Mouse (Mus musculus) kidney, adult 18-20 months (tissue): Measurements from ENCODE around the gene Capn1.

ENCODE experiments used
- DNase-seq: peaks from one replicate; pipeline ENCODE4 v3.0.0; 2021

The Capn1 gene

DNA sequence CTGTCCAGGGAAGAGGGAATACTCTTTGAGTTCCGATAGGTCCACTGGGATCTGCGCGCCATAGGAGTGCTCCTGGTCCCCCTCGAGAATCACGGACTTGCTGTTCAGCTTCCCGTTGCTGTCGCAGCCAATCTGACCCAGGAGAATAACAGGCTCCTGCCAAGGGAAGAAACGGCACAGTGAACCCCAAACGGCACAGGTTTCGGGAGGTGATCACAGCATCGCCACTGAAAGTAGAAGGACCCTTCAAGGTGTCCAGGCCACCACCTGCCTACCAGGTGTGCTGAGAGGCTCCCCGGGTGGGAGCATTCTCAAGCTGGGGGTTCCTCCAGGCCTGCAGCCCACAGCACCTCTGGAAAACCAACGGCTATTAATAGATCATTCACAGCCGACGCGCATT lies 64.1 kb downstream of the Capn1 start:
- no peak for DNase-seq

DNA sequence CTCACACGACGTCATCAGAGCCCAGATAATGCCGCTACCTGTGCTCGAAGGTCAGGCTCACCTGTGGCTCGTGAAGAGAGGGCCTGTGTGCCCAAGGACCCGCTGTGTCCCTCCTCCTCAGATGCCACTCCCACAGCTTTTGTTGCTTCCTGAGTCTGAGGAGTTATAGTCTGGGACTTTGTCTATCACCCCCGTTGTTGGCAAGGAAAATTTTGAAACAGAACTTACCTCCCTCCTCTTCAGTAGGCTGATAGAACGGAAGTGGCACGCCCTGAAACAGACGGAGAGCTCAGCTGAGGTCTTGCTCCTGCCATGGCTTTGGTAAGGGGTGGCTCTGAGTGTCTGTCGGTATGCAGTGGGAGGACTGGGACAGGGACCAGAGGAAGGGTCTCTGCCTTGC lies 65.5 kb downstream of the Capn1 start:
- DNase-seq = no peak

DNA sequence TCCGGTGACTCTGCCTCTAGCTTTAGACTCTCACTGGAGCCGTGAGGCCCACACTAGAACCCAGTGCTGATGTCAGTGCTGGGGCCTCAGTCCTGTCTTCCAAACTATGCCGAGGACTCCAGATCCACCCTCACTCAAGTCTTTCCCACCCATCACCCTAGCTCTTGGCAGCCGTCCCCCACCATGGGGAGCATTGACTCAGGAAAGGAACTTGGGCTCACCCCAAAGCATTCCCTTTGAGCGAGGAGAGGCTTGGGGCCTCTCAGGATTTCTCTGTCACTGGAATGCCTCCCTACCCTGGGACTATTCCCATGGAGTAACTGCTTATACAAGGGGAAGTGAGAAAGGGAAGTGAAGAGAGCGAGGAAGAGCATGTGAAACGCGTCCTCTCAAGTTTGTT lies 69.8 kb downstream of the Capn1 start:
- DNase-seq = no peak

DNA sequence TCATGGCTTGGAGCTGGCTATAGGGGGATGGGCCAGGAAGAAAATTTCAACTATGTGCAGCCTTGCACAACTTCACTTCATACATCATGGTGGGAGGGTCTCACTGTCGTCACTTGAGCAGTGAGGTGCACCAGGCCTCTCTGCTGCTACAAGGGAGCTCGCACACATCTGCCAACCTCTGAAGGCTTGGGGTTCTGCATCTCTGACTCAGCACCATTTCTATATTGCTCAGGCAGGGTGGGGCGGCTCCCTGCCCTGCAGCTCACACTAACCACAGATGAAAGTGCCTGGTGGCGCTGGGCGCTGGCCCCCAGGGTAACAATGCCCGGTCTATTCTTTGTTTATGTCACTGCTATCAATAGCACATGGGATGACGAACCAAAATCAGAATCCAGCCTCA lies 70.7 kb downstream of the Capn1 start:
- DNase-seq = no peak

DNA sequence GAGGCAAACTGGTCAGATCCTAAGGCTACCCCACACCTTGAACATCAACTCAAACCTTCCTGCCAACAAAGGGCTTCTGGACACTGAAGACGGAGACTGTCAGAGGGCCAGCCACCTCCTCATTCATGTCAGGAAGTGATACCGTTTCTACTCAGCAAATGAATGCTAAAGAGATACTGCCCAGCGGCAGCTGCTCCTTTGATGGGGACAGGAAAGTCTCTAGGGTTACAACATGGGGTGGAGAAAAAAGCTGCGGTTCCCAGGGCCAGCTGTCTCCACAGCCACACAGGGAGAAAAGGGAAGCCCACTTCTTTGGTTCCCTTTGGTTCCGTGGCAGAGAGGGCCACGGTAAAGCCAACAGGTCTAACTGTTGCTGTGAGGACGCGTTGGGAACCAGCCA lies 71.6 kb downstream of the Capn1 start:
- no peak for DNase-seq

DNA sequence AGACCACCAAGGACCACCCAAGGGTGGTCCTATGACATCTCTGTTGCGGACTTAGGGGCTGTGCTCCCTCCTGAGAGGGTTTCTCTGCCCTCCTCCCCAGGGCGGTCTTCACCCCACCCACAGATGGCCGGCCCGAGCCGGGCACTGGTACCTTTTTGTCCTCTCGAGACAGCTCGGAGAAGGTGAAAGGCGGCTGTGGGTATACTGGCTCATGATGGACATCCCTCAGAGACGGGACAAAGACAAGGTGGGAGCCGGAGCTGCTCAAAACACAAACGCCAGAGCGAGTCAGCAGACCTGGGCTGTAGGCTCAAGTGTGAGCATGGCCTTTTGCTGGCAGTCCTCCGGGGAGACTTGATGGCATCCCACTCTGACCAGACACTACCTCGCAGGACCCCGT lies 72.3 kb downstream of the Capn1 start:
- DNase-seq = no peak

DNA sequence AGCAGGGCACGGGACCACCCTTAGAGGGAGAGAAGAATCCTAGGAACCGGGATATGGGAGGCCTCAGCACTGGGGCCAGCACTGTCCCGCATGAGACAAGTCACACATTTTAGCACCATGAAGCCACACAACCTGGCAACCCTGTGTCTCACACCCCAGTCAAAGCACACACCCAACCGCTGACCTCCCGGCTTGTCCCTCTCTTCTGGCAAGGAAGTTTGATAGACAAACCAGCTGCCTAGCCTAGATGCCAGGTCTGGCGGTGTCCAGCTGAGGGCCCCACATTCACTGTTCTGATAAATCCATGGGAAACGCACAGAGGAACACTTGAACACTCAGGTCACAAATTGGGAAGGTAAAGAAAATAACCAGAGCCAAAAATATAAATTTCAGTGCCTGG lies 73.1 kb downstream of the Capn1 start:
- DNase-seq = no peak

DNA sequence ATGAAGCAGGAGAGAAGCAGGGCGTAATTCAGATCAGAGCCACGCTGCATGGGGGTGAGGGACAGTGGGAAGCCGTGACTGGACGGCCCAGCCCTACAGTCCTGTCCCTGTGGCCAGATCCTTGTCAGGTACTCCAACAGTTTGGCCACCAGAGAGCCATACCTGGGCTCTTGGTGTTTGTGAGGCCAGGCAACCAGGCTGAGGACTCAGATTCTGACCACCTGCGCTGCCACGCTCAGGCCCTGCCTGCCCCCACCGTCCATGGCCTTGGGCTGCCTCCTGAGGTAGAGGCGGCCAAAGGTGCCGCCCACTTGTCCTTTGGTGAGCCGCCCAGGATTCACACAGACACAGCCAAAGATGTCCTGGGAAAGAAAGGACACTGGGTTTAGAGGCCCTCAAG lies 75.0 kb downstream of the Capn1 start:
- no peak for DNase-seq

DNA sequence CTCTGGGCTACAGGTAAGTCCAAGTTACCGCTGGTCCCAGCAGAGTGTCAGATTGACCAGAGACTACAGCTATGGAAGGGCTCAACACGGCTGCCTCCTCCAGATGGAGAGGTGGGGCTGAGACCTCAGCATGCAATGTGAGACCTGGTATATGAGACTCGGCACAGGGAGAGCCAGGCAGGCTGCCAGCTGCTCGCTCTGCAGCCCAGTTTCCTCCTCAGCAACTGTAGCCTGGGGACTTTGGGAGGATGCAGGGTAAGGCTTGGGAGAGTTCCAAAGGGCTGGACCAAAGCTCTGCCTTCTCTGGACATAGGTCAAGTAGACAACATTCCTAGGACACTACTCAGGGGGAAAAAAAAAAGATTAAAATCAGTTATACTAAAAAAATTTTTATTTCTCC lies 75.5 kb downstream of the Capn1 start:
- DNase-seq = peak; percentile 85

DNA sequence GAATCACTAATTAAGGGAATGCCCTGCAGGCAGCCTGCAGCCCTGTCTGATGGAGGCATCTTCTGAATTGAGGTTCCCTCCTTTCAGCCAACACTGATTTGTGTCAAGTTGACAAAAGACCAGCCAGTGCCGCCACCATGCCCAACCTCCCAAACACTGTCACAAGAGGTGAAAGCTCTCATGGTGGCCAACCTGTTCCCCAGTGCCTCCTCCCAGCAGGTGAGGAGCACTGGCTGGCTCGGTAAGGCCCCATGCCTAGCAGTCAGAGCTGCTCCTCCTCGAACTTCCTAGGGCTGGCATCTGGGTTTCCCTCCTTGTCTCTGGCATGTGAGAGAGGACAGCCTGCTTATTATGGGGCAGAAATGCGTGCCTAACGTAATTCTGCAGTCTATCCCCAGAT lies 76.0 kb downstream of the Capn1 start:
- DNase-seq = no peak
